Comparison of ENCODE assay signal across 11 mouse cellular contexts in genomic region chr16:77788041-77788780, GRCm38 (mm10).
DNase-seq lines count a peak whose midpoint lies in the region; ATAC-seq lines count a peak whose summit lies in the region.
"Had no signal": no experiment of that assay in that cellular context is flagged by ENCODE, and none has a peak within 500 bp of the region (broad histone marks: within the 10 kb centered on the region; RNA-seq: fewer than 3 reads in every experiment).

No protein-coding gene starts in this region.

- H3K4me1 ChIP-seq in forebrain, embryonic 14.5 days (ENCODE audit: control insufficient read depth, insufficient read depth, low read length) = peaks cover 23% of the 10 kb centered on the region
- H3K4me1 ChIP-seq in neural tube, embryonic 11.5 days (ENCODE audit: control insufficient read depth, insufficient read depth, low read length) = peaks cover 5% of the 10 kb centered on the region; the same call in 1 of the 2 replicates
- H3K4me1 ChIP-seq: heart, embryonic 13.5 days had no signal

- H3K4me3 ChIP-seq in forebrain, embryonic 14.5 days (ENCODE audit: low read depth, low read length) = no peak overlapping the region
- no peak overlapping the region for H3K4me3 ChIP-seq in neural tube, embryonic 11.5 days (ENCODE audit: low read depth, low read length)
- H3K4me3 ChIP-seq: heart, embryonic 13.5 days had no signal

- no peaks in the 10 kb centered on the region for H3K27me3 ChIP-seq in forebrain, embryonic 14.5 days (replicated peaks; ENCODE audit: control insufficient read depth, insufficient read depth, low read length)
- H3K27me3 ChIP-seq in neural tube, embryonic 11.5 days (ENCODE audit: control insufficient read depth, insufficient read depth, low read length) = no peaks in the 10 kb centered on the region
- H3K27me3 ChIP-seq: heart, embryonic 13.5 days had no signal

- DNase-seq in cerebellum, adult 9-11 months = peak; percentile 52
- DNase-seq in forebrain, embryonic 14.5 days (ENCODE audit: low spot score) = peak; percentile 91
- peak; percentile 55 to 72 for DNase-seq in layer of hippocampus, postnatal 10 days (ENCODE audit: low spot score in 2 of 2)
- DNase-seq in neural tube, embryonic 11.5 days (ENCODE audit: low spot score) = peak; percentile 68
- DNase-seq in c-Kit-positive CD71-positive TER-119-positive erythroid progenitor cells, embryonic 14.5 days (ENCODE audit: low spot score) = no peak
- DNase-seq in adrenal gland, adult 2 months = no peak
- no peak for DNase-seq in gastrocnemius, postnatal 10 days
- DNase-seq in adrenal gland, postnatal 36 days = no peak

- H3K9ac ChIP-seq in forebrain, embryonic 14.5 days (ENCODE audit: low read length) = peak overlapping the region; percentile 61
- peak overlapping the region; percentile 52 for H3K9ac ChIP-seq in neural tube, embryonic 11.5 days (ENCODE audit: low read length)
- H3K9ac ChIP-seq: heart, embryonic 13.5 days had no signal

- WGBS in forebrain, embryonic 14.5 days = 40% methylated on average over 20 of the region's 20 CpGs
- WGBS in neural tube, embryonic 11.5 days = 59% methylated on average over 20 of the region's 20 CpGs

- H3K36me3 ChIP-seq in forebrain, embryonic 14.5 days (ENCODE audit: control insufficient read depth, insufficient read depth, low read length) = no peaks in the 10 kb centered on the region
- H3K36me3 ChIP-seq in neural tube, embryonic 11.5 days (ENCODE audit: control insufficient read depth, insufficient read depth, low read length) = no peaks in the 10 kb centered on the region
- H3K36me3 ChIP-seq: heart, embryonic 13.5 days had no signal

- ATAC-seq in forebrain, embryonic 14.5 days = peak; percentile 96
- ATAC-seq in neural tube, embryonic 11.5 days (ENCODE audit: insufficient read depth, low FRiP score, low TSS enrichment) = peak; percentile 96
- ATAC-seq: Patski had no signal

- H3K27ac ChIP-seq in forebrain, embryonic 14.5 days (ENCODE audit: low read depth, low read length) = peak overlapping the region; percentile 96
- peak overlapping the region; percentile 84 for H3K27ac ChIP-seq in neural tube, embryonic 11.5 days (ENCODE audit: low read depth, low read length)
- H3K27ac ChIP-seq: heart, embryonic 13.5 days; macrophage had no signal

- H3K9me3 ChIP-seq in forebrain, embryonic 14.5 days (replicated peaks; ENCODE audit: control insufficient read depth, low read length) = no peaks in the 10 kb centered on the region
- no peaks in the 10 kb centered on the region for H3K9me3 ChIP-seq in neural tube, embryonic 11.5 days (ENCODE audit: control insufficient read depth, low read length)
- H3K9me3 ChIP-seq: heart, embryonic 13.5 days had no signal

- H3K4me2 ChIP-seq in forebrain, embryonic 14.5 days (ENCODE audit: low read length) = peak overlapping the region; percentile 26
- H3K4me2 ChIP-seq in neural tube, embryonic 11.5 days (ENCODE audit: low read depth) = peak overlapping the region; percentile 16; the same call in 1 of the 2 replicates
- H3K4me2 ChIP-seq: heart, embryonic 13.5 days had no signal

Comparison
In these comparisons a context has a peak if more than half of its experiments do, and no peak if none do; other contexts are left out.
1. DNase-seq: peak in cerebellum, adult 9-11 months (single experiment), forebrain, embryonic 14.5 days (single experiment), layer of hippocampus, postnatal 10 days (2 of 2) and neural tube, embryonic 11.5 days (single experiment); none in c-Kit-positive CD71-positive TER-119-positive erythroid progenitor cells, embryonic 14.5 days (single experiment), adrenal gland, adult 2 months (single experiment), gastrocnemius, postnatal 10 days (single experiment) and adrenal gland, postnatal 36 days (0 of 2).